Mouse (Mus musculus) ovary, postnatal 10 days (tissue): Measurements from ENCODE around the gene Ankrd52.
"Not testable (repeated sequence)": the region's sequence is repeated elsewhere in the genome, so short reads cannot be mapped to it uniquely, and the experiment has no call there.

Experiments
- DNase-seq: peaks from one replicate; pipeline ENCODE4 v3.0.0; 2022; ENCODE audit warnings: low spot score

Gene Ankrd52

DNA sequence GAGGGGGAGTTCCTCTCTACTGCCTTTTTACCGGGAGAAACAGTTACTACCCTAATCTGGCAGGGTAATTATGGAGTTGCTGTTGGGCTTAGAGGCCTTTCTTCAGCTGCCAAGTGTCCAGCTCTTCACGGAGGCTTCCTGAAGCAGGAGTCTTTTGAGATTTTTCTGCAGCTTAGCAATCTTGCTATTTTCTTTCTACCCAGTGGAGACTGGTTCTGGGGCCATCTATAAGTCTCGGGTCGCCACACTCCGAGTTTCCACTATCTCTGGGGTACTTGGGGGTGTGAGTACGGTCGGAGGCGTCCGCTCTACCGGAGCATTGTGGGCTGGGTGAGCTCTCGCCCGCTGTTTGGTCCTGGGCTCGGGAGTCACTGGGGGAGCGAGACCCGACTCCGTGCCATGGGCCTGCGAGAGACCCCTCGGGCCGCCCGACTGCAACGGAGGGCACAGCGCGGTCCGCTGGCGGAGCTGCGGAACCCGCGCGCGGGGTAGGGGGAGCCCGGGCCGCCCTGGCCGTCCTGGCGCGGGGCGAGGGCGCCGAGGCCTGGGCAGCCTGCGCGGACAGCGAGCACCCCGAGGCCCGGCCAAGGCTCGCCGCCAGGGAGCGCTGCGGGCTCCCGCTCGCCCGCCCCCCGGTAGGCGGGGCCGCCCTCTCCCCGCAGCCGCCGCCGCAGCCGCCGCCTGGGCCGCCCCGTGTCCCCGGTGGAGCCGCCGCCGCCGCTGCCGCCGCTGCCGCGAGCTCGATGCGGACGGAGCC, at the start of gene Ankrd52:
Gene Ankrd52, plus strand, starts transcription at position 661 of the 757 bp plus-strand sequence.
- DNase-seq, result peak; percentile 80

DNA sequence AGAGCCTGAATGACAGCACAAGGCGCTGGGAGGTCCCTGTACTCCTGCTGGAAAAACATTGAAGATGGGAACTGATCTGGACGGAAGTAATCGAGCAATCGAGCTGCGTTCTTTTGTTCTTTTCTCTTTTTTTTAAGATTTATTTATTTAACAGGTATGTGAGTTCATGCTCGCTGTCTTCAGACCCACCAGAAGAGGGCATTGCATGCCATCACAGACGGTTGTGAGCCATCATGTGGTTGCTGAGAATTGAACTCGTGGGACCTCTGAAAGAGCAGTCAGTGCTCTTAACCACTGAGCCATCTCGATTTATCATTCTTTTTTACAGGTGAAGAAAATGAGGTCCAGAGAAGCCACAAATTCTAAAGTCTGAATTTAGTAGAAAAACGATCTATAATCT, 49.3 kb upstream of the Ankrd52 start:
- DNase-seq, result no peak

DNA sequence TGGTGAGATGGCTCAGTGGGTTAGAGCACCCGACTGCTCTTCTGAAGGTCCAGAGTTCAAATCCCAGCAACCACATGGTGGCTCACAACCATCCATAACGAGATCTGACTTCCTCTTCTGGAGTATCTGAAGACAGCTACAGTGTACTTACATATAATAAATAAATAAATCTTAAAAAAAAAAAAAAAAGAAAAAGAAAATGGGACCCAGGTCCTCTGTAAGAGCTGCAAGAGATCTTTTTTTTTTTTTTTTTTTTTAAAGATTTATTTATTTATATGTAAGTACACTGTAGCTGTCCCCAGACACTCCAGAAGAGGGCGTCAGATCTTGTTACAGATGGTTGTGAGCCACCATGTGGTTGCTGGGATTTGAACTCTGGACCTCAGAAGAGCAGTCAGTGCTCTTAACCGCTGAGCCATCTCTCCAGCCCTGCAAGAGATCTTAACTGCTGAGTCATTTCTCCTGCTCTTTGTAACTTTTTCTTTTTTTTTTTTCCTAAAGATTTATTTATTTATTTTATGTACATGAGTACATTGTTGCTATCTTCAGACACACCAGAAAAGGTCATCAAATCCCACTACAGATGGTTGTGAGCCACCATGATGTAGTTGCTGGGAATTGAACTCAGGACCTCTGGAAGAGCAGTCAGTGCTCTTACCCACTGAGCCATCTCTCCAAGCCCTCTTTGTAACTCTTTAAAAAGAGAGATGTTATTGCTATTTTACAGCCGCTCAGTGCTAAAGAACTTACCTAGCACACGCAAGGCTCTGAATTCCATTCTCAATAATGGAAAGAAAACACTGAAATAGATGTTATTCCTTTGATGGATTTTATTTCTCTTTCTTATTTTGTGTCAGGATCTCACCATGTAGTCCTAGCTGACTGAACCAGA, 44.3 kb upstream of the Ankrd52 start:
- DNase-seq, result not testable (repeated sequence)

DNA sequence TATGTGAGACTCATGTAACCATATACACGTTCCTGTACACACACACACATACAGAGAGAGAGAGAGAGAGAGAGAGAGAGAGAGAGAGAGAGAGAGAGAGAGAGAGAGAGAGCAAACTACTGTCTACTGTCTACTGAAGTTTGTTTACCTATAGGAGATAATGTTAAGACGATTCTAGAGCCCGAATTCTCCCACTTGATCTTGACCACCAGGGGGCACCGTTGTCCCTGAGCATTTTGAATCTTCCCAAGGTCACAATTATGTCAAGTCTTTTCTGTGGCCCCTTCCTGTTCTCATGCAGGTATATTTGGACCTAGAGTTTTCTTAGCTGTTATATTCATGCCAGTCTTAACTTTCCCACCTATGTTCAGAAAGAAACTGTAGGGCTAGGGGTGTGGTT, 41.3 kb upstream of the Ankrd52 start:
- peak; percentile 31 for DNase-seq

DNA sequence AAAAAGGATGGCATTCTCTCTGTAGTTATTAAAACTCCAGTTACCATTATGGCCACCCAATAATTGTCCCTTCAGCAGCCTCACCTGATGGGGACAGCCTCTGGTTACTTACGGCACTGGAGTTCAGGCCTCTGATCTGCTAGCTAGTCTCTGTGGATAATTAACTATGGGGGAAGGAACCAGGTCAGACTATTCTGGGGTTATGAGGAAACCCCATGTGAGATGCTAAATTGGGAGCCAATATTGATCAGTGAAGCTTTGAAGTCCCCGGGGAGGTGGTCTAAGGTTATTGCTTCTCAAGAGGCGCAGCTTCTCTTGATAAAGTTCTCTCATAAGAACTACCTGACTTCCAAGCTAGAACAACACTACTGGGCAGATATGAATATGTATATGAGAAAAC, 40.7 kb upstream of the Ankrd52 start:
- DNase-seq, result no peak

DNA sequence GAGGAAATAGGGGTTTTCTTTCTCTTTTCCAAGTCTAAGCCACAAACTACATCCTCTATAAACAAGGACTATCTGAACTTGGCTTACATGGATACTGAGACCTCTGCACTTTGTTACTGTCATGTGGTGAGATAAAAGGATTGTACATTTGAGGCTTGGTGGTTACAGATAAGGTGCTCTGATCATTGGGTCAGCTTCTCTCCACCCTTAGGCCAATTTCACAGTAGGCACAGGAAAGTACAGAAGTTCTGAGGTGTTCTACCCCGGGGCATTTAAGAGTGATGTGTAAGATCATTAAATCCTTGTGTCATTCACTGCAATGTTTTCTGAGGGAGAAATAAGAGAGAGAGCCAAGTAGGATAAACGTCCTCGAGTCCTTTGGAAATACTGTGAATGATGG, 40.3 kb upstream of the Ankrd52 start:
- DNase-seq, result no peak

DNA sequence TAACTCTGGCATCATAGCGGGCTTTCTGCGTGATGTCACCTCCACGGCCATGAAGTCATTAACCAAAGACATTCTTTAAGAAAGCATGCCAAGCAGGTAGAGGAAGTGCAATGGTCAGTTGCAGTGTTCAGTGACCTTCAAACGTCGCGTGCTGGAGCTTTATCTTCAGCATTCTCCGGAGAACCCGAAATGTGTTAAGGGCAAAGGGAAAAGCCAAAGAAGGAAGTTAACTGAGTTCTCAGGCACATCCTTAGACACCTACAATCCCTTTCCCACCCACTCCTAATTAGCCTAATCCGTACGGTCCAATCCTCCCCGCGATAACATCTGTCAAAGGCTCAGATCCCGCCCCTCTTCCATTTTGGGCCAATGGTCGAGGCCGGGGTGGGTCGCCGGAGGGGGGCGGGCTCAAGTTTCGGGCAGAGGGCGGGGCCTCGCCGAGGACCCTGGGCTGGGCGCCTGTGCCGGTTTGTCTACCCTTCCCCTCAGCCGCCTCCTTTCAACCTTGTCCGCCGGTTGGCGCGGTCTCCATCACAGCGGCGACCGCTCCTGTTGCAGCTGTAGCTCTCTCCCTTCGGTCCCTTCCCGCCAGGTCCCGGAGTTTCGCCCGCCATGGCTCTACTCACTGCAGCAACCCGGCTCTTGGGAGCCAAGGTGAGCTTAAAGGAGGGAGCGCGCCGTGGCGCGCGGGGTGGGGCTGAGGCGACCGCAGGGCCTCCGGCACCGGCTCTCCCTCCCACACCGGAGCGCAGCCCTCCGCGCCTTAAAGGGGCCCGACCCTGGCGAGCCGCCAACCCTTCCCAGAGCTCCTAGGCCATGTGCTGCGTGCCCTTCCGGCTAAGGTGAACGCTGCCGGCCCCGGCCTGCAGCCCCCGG, 39.4 kb upstream of the Ankrd52 start, which contains the start of gene Cs:
Gene Cs, plus strand, starts transcription at position 429 of the 876 bp plus-strand sequence.
- DNase-seq, result peak; percentile 91

DNA sequence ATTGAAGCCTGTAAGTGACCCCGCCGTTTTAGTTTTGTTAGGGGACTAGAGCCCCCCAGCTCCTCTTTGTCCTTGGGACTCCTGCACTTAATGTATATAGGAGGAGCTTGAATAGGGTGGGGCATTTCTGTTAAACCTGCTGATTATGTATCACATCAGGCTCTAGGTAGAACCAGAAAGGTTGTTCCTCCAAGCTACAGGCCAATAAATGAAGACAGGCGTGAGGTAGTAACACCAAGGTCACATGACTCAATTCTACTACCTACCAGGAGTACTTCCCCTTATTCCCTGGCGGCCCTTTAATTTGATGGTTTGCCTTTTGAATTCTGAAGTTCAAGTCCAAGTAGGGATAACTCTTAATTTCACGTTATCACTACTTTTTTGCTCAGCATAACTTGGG, 38.5 kb upstream of the Ankrd52 start:
- no peak for DNase-seq

DNA sequence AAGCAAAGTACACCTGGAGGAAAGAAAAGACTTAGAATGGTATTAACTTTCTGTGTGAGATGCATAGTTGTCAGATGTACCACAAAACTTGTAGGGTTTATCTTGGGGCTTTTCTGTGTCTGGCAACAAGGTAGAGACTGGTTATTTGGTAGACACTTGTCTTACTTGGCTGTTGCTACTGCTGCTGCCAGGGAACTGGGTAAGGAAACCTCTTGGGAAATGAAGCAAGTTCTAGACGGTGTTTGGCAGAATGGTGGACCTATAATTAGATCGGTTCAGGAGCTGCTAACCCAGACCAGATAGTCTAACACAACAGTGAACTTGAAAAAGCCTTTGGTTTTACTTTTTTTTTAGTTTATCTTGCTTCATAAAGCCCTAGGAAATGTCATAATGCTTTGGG, 38.0 kb upstream of the Ankrd52 start:
- DNase-seq, result no peak

DNA sequence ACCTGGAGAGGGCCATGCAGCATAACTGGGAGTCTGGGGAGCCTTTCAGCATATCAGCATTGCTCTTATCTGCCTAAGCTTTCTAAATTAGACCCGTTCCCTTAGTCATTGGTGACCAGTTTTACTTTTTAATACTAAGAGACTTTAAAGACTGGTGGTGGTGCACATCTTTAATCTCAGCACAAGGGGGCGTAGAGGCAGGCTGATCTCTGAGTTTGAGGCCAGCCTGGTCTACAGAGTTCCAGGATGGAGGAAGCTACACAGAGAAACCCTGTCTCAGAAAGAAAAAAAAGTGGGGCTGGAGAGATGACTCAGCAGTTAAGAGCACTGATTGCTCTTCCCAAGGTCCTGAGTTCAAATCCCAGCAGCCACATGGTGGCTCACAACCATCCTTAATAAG, 36.7 kb upstream of the Ankrd52 start:
- DNase-seq, result no peak

DNA sequence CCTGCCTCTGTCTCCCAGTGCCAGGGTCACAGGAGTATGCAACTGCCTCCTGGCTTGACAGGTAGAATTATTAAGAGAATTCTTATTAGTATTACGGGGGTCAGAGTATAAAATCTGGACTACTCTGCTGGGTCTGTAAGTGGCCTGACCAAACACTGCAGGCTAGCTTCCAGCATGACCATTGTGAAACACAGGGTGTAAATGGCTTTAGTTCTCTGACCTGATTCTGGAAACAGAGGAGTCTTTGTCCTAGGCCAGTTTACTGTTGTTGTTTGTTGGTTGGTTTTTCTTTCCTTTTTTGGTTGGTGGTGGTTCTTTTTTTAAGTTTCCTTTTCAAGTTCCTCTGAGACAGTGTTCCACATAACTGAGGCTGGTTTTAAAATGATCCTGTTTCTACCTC, 33.5 kb upstream of the Ankrd52 start:
- DNase-seq, result no peak

DNA sequence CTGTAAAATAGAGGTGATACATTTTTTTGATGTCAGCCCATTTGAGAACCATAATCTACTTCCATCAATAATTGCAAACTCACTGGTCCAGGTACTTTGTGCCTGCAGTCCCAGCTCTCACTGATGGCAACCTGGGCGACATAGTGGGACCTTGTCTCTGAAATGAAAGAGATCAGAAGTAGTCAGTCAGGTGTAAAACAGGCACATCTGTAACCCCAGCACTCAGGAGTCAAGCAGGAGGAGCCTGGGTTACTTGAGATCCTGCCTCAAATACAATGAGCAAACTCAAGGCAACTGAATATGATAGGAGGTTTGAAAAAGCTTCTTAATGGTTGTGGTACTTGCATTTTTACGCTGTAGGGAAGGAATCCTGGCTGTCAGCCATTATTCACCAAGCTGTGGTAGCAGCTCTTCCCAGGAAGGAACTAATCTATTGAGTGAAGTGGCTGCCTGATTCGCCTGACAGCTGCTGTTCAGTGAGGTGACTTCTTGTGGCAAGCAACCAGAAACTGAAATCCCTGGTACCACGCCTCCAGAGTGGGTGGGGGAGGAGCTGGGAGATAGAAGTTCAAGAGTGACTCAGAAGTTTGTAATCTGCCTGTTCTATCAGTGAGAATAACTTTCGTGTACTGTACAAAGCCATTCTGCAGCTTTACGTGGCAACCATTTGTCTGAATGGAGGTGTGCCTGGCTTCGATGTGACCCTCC, 32.2 kb upstream of the Ankrd52 start:
- DNase-seq, result no peak

DNA sequence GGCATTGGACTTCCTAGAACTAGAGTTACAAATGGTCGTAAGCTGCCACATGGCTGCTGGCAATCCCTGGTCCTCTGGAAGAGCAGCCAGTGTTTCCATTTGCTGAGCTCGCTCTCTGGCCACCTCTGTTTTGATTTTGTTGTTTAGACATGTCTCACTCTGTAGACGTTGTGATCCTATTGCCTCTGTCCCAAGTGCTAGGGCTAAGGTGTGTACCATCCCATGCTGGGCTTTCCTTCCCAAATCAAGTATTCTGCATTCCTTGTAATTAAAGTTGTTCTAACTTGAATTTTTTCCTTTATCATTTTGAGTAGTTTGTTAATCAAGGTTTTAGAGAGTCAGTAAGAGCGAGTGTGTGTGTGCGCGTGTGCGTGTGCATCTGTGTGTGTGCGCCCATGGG, 29.4 kb upstream of the Ankrd52 start:
- no peak for DNase-seq

DNA sequence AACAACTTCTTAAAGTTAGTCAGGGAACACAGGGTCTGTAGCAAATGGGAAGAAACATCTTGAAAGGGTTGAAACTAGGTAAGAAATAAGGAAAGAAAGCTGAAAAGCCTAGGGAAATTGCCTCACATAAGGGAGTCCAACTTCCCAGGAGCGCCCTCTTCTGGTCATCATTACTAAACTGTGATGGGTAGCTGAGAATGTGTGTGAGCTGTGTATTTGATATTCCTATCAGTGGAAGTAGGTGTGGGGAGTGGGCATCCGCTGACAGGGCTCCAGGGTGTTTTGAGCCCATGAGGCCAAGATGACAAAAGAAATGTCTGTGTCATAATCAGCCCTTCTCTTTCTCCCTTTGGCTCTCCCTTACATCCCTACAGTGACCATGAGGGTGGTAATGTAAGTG, 18.1 kb upstream of the Ankrd52 start:
- no peak for DNase-seq

DNA sequence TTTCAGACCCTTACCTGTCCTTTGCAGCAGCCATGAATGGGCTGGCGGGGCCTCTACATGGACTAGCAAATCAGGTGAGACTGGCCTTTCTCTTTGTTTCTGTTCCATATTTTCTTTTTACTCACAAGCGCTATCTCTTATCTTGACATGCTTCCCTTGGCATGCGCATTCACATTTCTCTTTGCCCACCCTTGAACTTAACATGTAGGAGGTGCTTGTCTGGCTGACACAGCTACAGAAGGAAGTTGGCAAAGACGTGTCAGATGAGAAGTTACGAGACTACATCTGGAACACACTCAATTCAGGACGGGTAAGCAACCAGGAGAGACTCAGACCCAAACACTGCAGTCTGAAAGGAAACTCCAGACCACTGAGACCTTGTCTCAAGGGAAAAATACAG, 17.7 kb upstream of the Ankrd52 start:
- no peak for DNase-seq

DNA sequence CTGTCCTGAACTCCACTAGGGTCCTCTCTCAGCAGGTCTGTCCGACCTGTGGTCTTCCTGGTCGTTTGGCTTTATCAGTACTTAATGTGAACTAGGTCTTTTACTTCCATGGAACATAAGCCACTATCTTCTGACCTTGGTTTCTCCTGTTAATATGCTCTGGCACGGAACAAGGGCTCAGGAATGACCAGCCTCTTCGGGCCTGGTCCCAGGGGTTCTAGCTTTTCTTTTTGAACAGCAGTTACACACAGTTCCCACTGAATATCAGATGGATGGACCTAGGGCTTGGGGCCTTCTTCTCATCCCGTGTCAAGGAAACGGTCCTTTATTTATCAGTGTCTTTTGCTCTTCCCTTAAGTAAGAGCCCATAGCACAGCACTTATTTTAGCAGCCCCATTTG, 15.1 kb upstream of the Ankrd52 start:
- DNase-seq, result no peak

DNA sequence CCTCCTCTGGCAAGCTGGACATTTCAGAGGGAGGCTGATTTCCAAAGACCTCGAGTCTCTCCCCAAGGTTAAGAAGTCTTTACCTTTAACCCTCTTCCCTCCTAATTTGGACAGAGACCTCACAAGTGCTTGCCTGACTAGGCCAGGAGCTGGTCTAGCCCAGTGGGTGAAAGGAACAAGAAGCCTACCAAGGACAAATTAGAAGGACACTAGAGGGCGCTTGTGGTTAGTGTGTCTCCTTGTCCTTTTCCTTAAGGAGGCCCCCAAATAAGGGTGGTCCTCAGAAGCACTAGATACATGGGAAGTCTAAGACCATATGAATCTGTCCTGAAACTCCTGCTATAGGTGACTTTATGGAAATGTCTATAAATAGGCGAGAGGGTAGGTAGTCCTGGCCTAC, 14.3 kb upstream of the Ankrd52 start:
- DNase-seq, result no peak

DNA sequence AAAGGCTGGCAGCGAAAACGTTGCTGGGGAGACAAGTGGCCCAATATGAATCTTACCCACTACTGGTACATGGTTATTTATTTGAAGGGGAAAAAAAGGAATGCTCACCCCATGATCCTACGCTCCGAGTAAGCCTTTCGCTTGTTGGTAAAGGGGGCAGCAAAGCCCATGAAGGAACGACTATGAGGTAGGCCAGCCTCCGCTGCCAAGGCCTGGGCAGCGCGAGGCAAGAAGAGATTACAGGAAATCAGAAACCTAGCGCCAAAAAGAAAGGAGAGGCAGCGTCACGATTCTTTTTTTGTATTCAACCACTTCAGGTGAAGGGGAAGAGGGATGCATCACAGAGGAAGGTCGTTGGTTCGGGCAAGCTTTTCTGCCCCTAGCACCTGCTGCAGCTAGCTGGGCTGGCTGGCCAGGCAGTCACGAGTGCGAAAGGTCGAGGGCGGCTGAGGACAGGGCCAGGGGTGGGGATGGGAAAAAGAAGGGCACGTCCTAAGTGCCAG, 9.0 kb upstream of the Ankrd52 start:
- no peak for DNase-seq

DNA sequence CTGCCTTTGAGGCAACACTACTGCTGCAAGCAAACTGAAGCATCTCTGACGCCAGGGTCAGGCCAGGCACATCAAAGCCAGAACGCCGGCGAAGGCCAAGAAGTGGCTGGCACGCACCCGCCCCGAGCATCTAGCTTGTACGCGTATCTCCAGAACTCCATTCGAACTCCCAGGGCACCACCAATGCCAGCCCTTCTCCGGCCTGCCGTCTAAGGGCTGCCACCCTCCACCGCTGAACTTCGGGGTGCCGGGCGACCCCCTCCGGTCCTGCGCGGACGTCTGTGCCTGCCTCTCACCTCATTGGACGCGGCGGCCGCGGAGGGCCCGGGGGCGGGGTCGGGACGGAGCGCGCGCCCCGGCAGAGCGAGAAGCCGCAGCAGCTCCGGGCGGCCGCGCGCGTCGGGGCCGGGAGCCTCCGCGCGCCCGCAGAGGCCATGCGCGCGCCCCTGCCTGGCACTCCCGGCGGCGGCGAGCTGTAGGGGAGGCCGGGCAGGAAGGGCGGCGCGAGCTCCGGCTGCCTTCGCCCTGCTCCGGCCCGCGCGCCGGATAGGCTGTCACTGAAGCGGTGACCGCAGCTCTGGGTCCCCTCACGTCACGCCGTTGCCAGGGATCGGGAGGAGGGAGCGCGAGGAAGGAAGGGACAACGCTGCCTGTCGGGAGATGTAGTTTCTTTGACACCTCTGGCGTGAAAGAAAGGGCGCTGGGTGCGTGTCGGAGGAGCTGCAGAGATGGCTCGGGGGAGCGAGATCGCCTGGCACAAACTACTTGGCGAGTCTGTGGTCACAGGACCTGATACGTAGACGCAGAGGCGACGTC, 8.3 kb upstream of the Ankrd52 start, which contains the start of gene Coq10a:
Gene Coq10a, minus strand, starts transcription at position 596 of the 816 bp plus-strand sequence.
- DNase-seq, result peak; percentile 82

DNA sequence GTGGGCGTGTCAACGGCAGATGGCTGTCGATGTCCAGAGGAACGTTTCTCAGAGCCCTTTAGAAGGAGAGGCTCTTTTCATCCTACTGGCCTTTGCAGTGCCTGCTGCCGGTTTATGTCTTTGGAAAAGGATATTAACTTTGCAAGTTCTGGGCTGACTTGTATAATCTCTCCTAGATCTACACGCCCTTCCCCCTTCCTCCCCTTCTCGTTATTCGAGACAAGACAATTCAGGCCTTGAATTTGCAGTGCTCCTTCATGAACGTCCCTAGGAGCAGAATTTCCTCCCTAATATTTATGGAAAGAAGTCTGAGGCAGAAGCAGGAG, 7.7 kb upstream of the Ankrd52 start:
- DNase-seq, result no peak

DNA sequence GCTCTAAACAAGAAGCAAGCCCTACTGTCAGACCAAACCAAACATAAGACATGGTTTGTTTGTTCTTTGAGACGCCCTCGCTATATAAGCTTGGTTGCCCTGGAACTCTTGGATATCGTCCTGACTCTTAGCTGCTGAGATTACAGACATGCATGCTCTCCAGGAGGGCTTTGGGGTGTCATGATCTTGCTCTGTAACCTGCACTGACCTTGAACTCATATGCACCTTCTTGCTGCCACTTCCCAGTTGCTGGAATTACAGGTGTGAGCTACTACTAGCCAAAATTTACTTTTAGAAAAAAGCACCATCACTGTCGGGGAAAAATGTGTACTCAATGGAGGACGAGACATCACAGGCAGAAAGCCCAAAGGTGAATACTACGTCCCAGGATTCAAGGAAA, 7.3 kb upstream of the Ankrd52 start:
- no peak for DNase-seq
